Mouse (Mus musculus): Measurements from ENCODE around the gene Abhd11.

DNA sequence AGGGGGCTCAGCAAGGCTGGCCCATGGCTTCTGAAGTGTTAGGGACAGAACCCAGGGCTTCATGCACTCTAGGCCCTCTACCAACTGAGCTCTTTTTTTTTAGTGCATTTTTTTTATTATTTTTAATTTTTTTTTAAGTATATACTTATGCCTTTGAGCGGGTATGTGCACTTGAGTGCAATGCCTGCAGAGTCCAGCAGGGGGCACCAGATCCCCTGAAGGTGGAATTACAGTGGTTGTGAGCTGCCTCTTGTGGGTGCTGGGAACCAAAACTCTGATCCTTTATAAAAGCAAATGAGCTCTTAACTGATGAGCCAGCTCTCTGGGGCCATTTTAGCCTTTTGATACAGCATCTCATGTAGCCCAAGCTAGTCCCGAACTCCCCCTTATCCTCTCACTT, 25.6 kb downstream of the Abhd11 start:
- TF ChIP-seq CTCF (IDR thresholded peaks at IDR 0.05; ENCODE audit: insufficient read depth, low read length) (no peak), POLR2A (IDR thresholded peaks at IDR 0.05; ENCODE audit: borderline replicate concordance, extremely low read depth, low read depth, low read length) (no peak)

Data from lung, adult 2 months (tissue).